Mouse (Mus musculus): Measurements from ENCODE around the gene Elk1. TPM values are rescaled to one million over a fixed set of nuclear protein-coding genes. Genes with fewer than 3 reads are reported as not detected.

Gene Elk1
- polyA plus RNA-seq, 1 experiment from 2014 or later = 9.4 TPM

Other genes with a start within 250 kb of the Elk1 start
- 49.6 and 51.0 TPM in 2 replicates for gene Usp11, start 246.7 kb downstream of the Elk1 start, polyA plus RNA-seq (2014; fragmentation: Nextera tagmentation; extraction: Ambion mirVana)
- 69.8 and 75.0 TPM in 2 replicates for gene Araf, start 152.8 kb downstream of the Elk1 start, polyA plus RNA-seq (2014; fragmentation: Nextera tagmentation; extraction: Ambion mirVana)
- 12.9 and 13.1 TPM in 2 replicates for gene Timp1, start 80.4 kb downstream of the Elk1 start, polyA plus RNA-seq (2014; fragmentation: Nextera tagmentation; extraction: Ambion mirVana)
- 0.13 and 0.16 TPM in 2 replicates for gene Syn1, start 29.6 kb downstream of the Elk1 start, polyA plus RNA-seq (2014; fragmentation: Nextera tagmentation; extraction: Ambion mirVana)
- 3.1 and 3.8 TPM in 2 replicates for gene Cfp, start 19.1 kb downstream of the Elk1 start, polyA plus RNA-seq (2014; fragmentation: Nextera tagmentation; extraction: Ambion mirVana)
- 53.2 and 56.2 TPM in 2 replicates for gene Uxt, start 11.4 kb upstream of the Elk1 start, polyA plus RNA-seq (2014; fragmentation: Nextera tagmentation; extraction: Ambion mirVana)
- 5.5 and 5.9 TPM in 2 replicates for gene Zfp182, start 111.7 kb upstream of the Elk1 start, polyA plus RNA-seq (2014; fragmentation: Nextera tagmentation; extraction: Ambion mirVana)
- not detected in 2 replicates for gene Spaca5, start 117.8 kb upstream of the Elk1 start, polyA plus RNA-seq (2014; fragmentation: Nextera tagmentation; extraction: Ambion mirVana)
- 1.1 and 1.6 TPM in 2 replicates for gene Zfp300, start 138.9 kb upstream of the Elk1 start, polyA plus RNA-seq (2014; fragmentation: Nextera tagmentation; extraction: Ambion mirVana)
- gene Ssxa1, start 165.2 kb upstream of the Elk1 start, polyA plus RNA-seq (2014; fragmentation: Nextera tagmentation; extraction: Ambion mirVana) = not detected in 2 replicates
- gene Gm21876, start 225.0 kb upstream of the Elk1 start, polyA plus RNA-seq (2014; fragmentation: Nextera tagmentation; extraction: Ambion mirVana) = not detected in 2 replicates